Mouse (Mus musculus) small intestine, adult 10 weeks (tissue): ENCODE results near the gene Tas2r109. TPM values are rescaled to one million over a fixed set of nuclear protein-coding genes. Genes with fewer than 3 reads are reported as not detected.

Source experiments
- polyA plus RNA-seq: library from polyadenylated mRNA; stranded (reverse); fragments of 350-450 nt; fragmentation: Illumina TruSeq; extraction: RNeasy Lipid Tissue Mini Kit (QIAGEN cat#74804); gene quantifications from one replicate; pipeline ENCODE4 v1.2.3, GENCODE M21; 2014; ENCODE audit warnings: low replicate concordance

Tas2r109 gene
- polyA plus RNA-seq: not detected

DNA sequence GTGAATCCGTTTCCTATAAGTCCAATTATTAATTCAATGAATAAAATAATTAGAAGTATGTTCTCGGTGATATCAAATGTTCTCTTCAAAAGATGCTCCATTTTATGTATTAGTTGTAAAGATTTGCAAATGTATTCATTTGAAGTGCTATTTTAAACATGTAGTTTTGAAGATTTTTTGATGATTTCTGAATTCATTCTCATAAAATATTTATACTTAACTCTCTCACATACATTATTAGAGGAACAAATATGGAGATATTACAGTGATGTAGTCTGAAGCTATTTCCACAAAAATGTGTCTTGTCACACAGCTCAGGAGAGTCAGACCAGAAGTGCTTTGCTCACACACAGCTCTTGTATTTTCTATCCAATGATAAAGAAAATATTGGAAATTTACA is at the start of gene Tas2r109:
Gene Tas2r109, minus strand, starts transcription at position 101 of the 400 bp plus-strand sequence.

DNA sequence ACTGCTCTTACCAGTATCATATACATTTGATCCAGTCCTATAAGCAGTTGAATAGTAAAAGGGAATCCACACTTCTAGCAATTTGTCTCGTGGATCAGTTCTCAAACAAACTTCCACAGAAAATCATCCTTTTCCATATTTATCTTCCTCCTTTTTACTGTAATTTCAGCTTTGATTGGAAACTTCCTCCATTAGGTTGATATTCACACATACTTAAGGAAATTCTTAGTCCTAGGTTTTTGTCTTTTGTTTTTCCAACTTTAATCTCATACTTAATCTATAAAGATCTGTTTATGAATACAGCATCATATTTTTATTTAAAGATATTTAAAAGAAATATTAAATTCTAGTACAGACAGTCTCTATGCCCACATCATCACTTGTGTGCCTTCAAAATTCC is 22.9 kb downstream of the Tas2r109 start, which contains the start of gene Tas2r131:
Gene Tas2r131, minus strand, starts transcription at position 101 of the 400 bp plus-strand sequence.

DNA sequence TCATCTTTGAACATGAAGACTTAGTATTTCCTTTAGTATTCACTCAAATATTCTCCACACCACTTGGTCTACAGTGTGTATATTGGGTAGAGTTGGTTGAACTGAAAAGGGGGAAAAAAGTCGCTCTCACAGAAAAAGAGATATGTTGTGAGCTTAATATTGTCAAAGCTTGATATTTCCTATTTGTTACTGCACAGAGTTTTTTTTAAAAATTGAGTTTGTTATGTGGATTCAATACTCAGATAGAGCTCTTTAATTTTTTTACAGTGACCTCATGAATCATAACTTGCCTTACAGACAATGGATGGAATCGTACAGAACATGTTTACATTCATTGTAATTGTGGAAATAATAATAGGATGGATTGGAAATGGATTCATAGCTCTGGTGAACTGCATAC is 30.0 kb downstream of the Tas2r109 start, which contains the start of gene Tas2r129:
Gene Tas2r129, plus strand, starts transcription at position 301 of the 400 bp plus-strand sequence.

Other genes starting within 250 kb of the Tas2r109 start
- gene Tas2r115, start 242.9 kb downstream of the Tas2r109 start, polyA plus RNA-seq: not detected
- gene Tas2r124, start 226.2 kb downstream of the Tas2r109 start, polyA plus RNA-seq: not detected
- gene Tas2r102, start 218.8 kb downstream of the Tas2r109 start, polyA plus RNA-seq: not detected
- not detected for gene Tas2r136, start 202.8 kb downstream of the Tas2r109 start, polyA plus RNA-seq
- not detected for gene Tas2r117, start 178.1 kb downstream of the Tas2r109 start, polyA plus RNA-seq
- gene Tas2r123, start 133.8 kb downstream of the Tas2r109 start, polyA plus RNA-seq: not detected
- gene Tas2r116, start 125.5 kb downstream of the Tas2r109 start, polyA plus RNA-seq: not detected
- not detected for gene Tas2r110, start 113.0 kb downstream of the Tas2r109 start, polyA plus RNA-seq
- not detected for gene Tas2r113, start 88.0 kb downstream of the Tas2r109 start, polyA plus RNA-seq
- gene Tas2r125, start 71.3 kb downstream of the Tas2r109 start, polyA plus RNA-seq: not detected
- not detected for gene Tas2r129, start 29.9 kb downstream of the Tas2r109 start, polyA plus RNA-seq
- gene Tas2r131, start 23.0 kb downstream of the Tas2r109 start, polyA plus RNA-seq: not detected
- gene Tas2r103, start 56.1 kb upstream of the Tas2r109 start, polyA plus RNA-seq: not detected
- not detected for gene Tas2r140, start 74.9 kb upstream of the Tas2r109 start, polyA plus RNA-seq
- gene Smim10l1, start 123.9 kb upstream of the Tas2r109 start, polyA plus RNA-seq: 159 TPM